Mouse (Mus musculus) kidney, embryonic 15.5 days (tissue): ENCODE measurements around the gene Als2cl. TPM values are rescaled to one million over a fixed set of nuclear protein-coding genes. Genes with fewer than 3 reads are reported as not detected.

ENCODE experiments used
- ATAC-seq: fragments of 200-750 bp; cut with Nextera tagmentation; replicated peaks from 2 replicates; pipeline ENCODE4 v1.8.0; 2017; ENCODE audit warnings: moderate TSS enrichment; ENCODE audit not compliant: low FRiP score
- H3K27ac ChIP-seq: fragments of 300-500 bp; sonication (generic); 2 replicates; pipeline ENCODE4 v1.5.1; 2015; ENCODE audit warnings: mild to moderate bottlenecking, inconsistent platforms
- H3K27me3 ChIP-seq: fragments of 300-500 bp; sonication (generic); 2 replicates; pipeline ENCODE4 v1.6.1; 2015; ENCODE audit warnings: inconsistent platforms
- H3K36me3 ChIP-seq: fragments of 300-500 bp; sonication (generic); 2 replicates; pipeline ENCODE4 v1.6.1; 2015; ENCODE audit warnings: inconsistent platforms
- H3K4me1 ChIP-seq: fragments of 300-500 bp; sonication (generic); 2 replicates; pipeline ENCODE4 v1.6.1; 2015; ENCODE audit warnings: inconsistent platforms
- H3K4me2 ChIP-seq: fragments of 300-500 bp; sonication (generic); 2 replicates; pipeline ENCODE4 v1.6.1; 2015; ENCODE audit warnings: moderate library complexity, mild to moderate bottlenecking, inconsistent platforms
- H3K4me3 ChIP-seq: fragments of 300-500 bp; sonication (generic); replicated peaks from 2 replicates; pipeline ENCODE4 v1.5.1; 2015; ENCODE audit warnings: mild to moderate bottlenecking, inconsistent platforms
- H3K9ac ChIP-seq: fragments of 300-500 bp; sonication (generic); 2 replicates; pipeline ENCODE4 v1.6.1; 2015; ENCODE audit warnings: mild to moderate bottlenecking, inconsistent platforms
- H3K9me3 ChIP-seq: fragments of 300-500 bp; sonication (generic); replicated peaks from 2 replicates; pipeline ENCODE4 v1.6.1; 2016; ENCODE audit warnings: inconsistent platforms
- WGBS: fragments of 180-500 bp; shearing (Covaris S2); methylation state at CpG from one replicate; pipeline ENCODE4 v1.1.7; 2015; ENCODE audit warnings: mixed read lengths; 5-methylcytosine and 5-hydroxymethylcytosine counted together
- polyA plus RNA-seq: library from polyadenylated mRNA; unstranded; fragments of >200 nt; fragmentation: Nextera tagmentation; extraction: Ambion mirVana; gene quantifications from 2 replicates; pipeline ENCODE4 v1.2.1, GENCODE M21; 2015

Gene Als2cl
- polyA plus RNA-seq, 1 experiment from 2014 or later: 5.3 TPM

GRCm38 (mm10) chr9:110902271-110902670 is 22.6 kb downstream of the Als2cl start:
- 85% methylated on average over 4 of the region's 4 CpGs for WGBS
- no peak overlapping the region for H3K4me2 ChIP-seq
- no peaks in the 10 kb centered on the region for H3K4me1 ChIP-seq
- H3K27ac ChIP-seq: no peak overlapping the region
- H3K27me3 ChIP-seq: no peaks in the 10 kb centered on the region
- no peak for ATAC-seq
- H3K9me3 ChIP-seq: no peaks in the 10 kb centered on the region
- H3K9ac ChIP-seq: no peak overlapping the region
- no peak overlapping the region for H3K4me3 ChIP-seq
- H3K36me3 ChIP-seq: peaks cover 3% of the 10 kb centered on the region; the same call in 1 of the 2 replicates

- Histone ChIP-seq H3K27ac (no peak overlapping the region), H3K9ac (no peak overlapping the region), H3K4me3 (no peak overlapping the region), H3K4me1 (no peaks in the 10 kb centered on the region), H3K4me2 (no peak overlapping the region), H3K9me3 (no peaks in the 10 kb centered on the region), H3K27me3 (no peaks in the 10 kb centered on the region), H3K36me3 (no peaks in the 10 kb centered on the region)
- ATAC-seq: no peak
- WGBS: 91% methylated on average over 11 of the region's 11 CpGs
Observed at GRCm38 (mm10) chr9:110907201-110907837, 27.6 kb downstream of the Als2cl start.

DNA sequence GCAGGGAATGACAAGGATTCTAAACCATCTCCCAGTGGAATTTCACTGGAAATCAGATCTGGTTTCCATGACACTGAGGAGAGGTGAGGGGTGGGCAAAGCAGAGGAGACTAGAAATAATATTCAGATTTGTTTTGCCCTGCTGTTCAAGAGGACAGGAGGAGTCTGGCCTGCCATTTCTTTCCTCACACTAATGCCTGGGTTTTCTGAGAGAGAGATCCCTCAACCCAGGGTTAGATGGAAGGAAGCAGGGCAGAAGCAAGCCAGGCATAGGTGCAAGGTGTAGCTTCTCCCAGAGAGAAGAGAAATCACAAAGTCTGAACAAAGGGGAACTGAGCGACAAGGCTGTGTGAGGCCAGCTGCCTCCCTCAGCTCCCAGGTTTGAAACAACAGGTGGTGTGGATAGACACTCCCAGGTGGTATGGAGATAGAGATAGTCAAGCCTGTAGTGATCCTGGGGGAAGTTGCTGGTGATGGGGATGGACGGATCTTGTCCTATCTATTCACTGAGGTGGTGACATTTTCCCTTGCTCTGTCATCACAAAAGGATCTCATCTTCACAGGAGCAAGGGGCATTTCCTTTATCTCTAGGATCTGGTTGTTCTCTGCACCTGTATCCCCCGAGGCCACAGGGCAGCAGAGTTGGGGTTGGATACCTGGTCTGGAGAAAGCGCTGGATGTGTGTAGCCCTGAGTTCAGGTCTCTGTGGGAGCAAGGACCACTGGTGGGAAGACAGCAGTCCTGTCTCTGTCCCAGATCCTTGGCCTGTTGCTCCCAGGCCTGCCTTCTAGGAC is 28.4 kb downstream of the Als2cl start:
- Histone ChIP-seq H3K36me3 (no peaks in the 10 kb centered on the region), H3K27ac (no peak overlapping the region), H3K4me3 (no peak overlapping the region), H3K9me3 (no peaks in the 10 kb centered on the region), H3K4me1 (no peaks in the 10 kb centered on the region), H3K4me2 (no peak overlapping the region), H3K27me3 (no peaks in the 10 kb centered on the region), H3K9ac (no peak overlapping the region)
- 81% methylated on average over 4 of the region's 4 CpGs for WGBS
- ATAC-seq: no peak

GRCm38 (mm10) chr9:110908631-110909016 is 29.0 kb downstream of the Als2cl start:
- Histone ChIP-seq H3K4me1 (no peaks in the 10 kb centered on the region), H3K4me2 (no peak overlapping the region), H3K36me3 (no peaks in the 10 kb centered on the region), H3K4me3 (no peak overlapping the region), H3K9ac (no peak overlapping the region), H3K27ac (no peak overlapping the region), H3K9me3 (no peaks in the 10 kb centered on the region), H3K27me3 (no peaks in the 10 kb centered on the region)
- no peak for ATAC-seq
- 89% methylated on average over 3 of the region's 3 CpGs for WGBS

GRCm38 (mm10) chr9:110909371-110909967 is 29.8 kb downstream of the Als2cl start:
- Histone ChIP-seq H3K4me2 (no peak overlapping the region), H3K27ac (no peak overlapping the region), H3K4me1 (no peaks in the 10 kb centered on the region), H3K9ac (no peak overlapping the region), H3K9me3 (no peaks in the 10 kb centered on the region), H3K27me3 (no peaks in the 10 kb centered on the region), H3K36me3 (no peaks in the 10 kb centered on the region), H3K4me3 (no peak overlapping the region)
- 78% methylated on average over 6 of the region's 6 CpGs for WGBS
- ATAC-seq: no peak

GRCm38 (mm10) chr9:110914631-110915236 is 35.1 kb downstream of the Als2cl start:
- no peak overlapping the region for H3K9ac ChIP-seq
- no peaks in the 10 kb centered on the region for H3K9me3 ChIP-seq
- no peak for ATAC-seq
- H3K27me3 ChIP-seq: no peaks in the 10 kb centered on the region
- H3K4me3 ChIP-seq: no peak overlapping the region
- WGBS: 62% methylated on average over 21 of the region's 21 CpGs
- no peak overlapping the region for H3K27ac ChIP-seq
- H3K4me2 ChIP-seq: no peak overlapping the region
- H3K4me1 ChIP-seq: no peaks in the 10 kb centered on the region
- H3K36me3 ChIP-seq: no peaks in the 10 kb centered on the region

GRCm38 (mm10) chr9:110915466-110915865 is 35.8 kb downstream of the Als2cl start:
- Histone ChIP-seq H3K27me3 (no peaks in the 10 kb centered on the region), H3K36me3 (no peaks in the 10 kb centered on the region), H3K4me3 (no peak overlapping the region), H3K4me2 (no peak overlapping the region), H3K9ac (no peak overlapping the region), H3K4me1 (no peaks in the 10 kb centered on the region), H3K9me3 (no peaks in the 10 kb centered on the region), H3K27ac (no peak overlapping the region)
- ATAC-seq: no peak
- WGBS: 52% methylated on average over 8 of the region's 8 CpGs

GRCm38 (mm10) chr9:110916786-110917185 is 37.1 kb downstream of the Als2cl start, which contains the start of gene Fam240a:
TSS of gene Fam240a (minus strand) at chr9:110916861.
- Histone ChIP-seq H3K4me1 (no peaks in the 10 kb centered on the region), H3K27ac (no peak within 1 kb of the TSS), H3K9ac (no peak within 1 kb of the TSS), H3K27me3 (no peaks in the 10 kb centered on the region), H3K36me3 (no peaks in the 10 kb centered on the region), H3K9me3 (no peaks in the 10 kb centered on the region), H3K4me2 (no peak within 1 kb of the TSS), H3K4me3 (no peak within 1 kb of the TSS)
- 90% methylated on average over 7 of the region's 7 CpGs for WGBS
- ATAC-seq: no peak

DNA sequence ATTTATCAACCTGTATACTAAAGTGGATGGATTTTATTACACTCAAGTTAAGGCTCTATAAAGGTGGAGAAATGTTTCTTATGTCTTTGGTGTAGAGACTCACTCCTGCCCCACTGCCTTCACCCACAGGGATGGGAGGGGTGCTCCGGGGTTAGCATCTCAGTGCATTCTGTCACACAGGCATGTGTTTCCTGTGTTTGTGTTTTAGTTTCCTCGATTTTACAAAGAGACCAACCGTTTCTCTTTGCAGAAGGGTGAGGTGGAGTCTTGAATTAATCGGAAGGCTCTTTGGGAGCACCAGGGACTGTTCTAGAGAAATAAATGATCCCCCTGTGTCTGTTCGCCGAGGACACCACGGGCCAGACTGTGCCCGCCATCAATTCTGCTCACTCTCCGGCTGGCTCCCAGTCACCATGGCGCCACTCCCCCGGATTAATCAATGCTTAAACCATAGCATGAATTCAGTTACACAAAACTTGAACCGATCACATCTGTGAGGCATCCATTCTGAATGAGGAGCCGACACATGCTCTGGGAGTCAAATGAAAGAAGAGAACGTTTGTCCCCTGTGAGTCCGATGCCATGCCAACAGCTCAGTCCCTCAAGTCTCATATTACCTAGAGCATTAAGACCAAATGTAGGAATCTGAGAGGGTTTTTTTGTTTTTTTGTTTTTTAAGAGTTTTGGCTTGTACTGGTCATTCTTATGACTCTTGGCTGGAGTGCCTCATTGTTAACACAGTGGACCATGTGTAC is 41.2 kb downstream of the Als2cl start:
- Histone ChIP-seq H3K27me3 (no peaks in the 10 kb centered on the region), H3K9me3 (no peaks in the 10 kb centered on the region), H3K4me1 (0 out of 2 replicates have a peak, but pooled peaks cover 2% of the 10 kb centered on the region), H3K27ac (no peak overlapping the region), H3K9ac (no peak overlapping the region), H3K36me3 (no peaks in the 10 kb centered on the region), H3K4me2 (no peak overlapping the region), H3K4me3 (no peak overlapping the region)
- ATAC-seq: no peak
- WGBS: 53% methylated on average over 15 of the region's 15 CpGs

DNA sequence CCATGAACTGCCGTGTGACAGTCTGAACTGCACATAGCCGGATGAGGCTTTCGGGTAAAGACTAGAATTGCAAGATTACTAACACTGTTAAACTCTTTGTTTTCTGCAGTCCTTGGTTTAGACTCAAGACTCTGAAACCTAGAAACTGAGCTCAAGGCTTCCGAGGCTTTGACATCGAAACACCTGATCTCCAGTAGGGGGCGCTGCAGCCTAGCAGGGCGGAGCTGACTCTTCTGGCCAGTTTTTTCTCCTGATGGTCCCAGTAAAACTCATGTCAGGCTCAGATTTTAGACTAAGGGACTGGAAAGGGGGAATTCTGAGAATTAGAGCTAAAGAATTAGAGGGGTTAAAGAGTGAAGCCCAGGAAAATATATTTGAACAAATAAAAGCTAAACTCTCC is 43.1 kb downstream of the Als2cl start:
- no peak for ATAC-seq
- WGBS: 18% methylated on average over 7 of the region's 7 CpGs

GRCm38 (mm10) chr9:110931573-110931972 is 51.9 kb downstream of the Als2cl start:
- Histone ChIP-seq H3K4me2 (no peak overlapping the region), H3K4me1 (no peaks in the 10 kb centered on the region), H3K4me3 (no peak overlapping the region), H3K9me3 (no peaks in the 10 kb centered on the region), H3K27ac (no peak overlapping the region), H3K27me3 (no peaks in the 10 kb centered on the region), H3K36me3 (no peaks in the 10 kb centered on the region), H3K9ac (no peak overlapping the region)
- 80% methylated on average over 6 of the region's 6 CpGs for WGBS
- no peak for ATAC-seq

More for the DNA sequence above, 43.1 kb downstream of the Als2cl start:
- no peaks in the 10 kb centered on the region for H3K9me3 ChIP-seq
- H3K9ac ChIP-seq: no peak overlapping the region
- 0 out of 2 replicates have a peak, but pooled peaks cover 2% of the 10 kb centered on the region for H3K4me1 ChIP-seq
- H3K27ac ChIP-seq: no peak overlapping the region
- H3K36me3 ChIP-seq: no peaks in the 10 kb centered on the region
- H3K27me3 ChIP-seq: no peaks in the 10 kb centered on the region
- no peak overlapping the region for H3K4me3 ChIP-seq
- no peak overlapping the region for H3K4me2 ChIP-seq
